Mouse (Mus musculus) limb, embryonic 10.5 days (tissue): ENCODE measurements around the gene Nr5a1. TPM values are rescaled to one million over a fixed set of nuclear protein-coding genes. Genes with fewer than 3 reads are reported as not detected.

ENCODE experiments used
- polyA plus RNA-seq: library from polyadenylated mRNA; unstranded; fragments of >200 nt; fragmentation: Nextera tagmentation; extraction: Ambion mirVana; gene quantifications from 2 replicates; pipeline ENCODE4 v1.2.1, GENCODE M21; 2016

Gene Nr5a1
- polyA plus RNA-seq, 1 experiment from 2014 or later: not detected

Other genes with a start within 250 kb of the Nr5a1 start
- 67.5 and 83.4 TPM in 2 replicates for gene Nek6, start 202.9 kb downstream of the Nr5a1 start, polyA plus RNA-seq
- 340 and 363 TPM in 2 replicates for gene Psmb7, start 70.5 kb downstream of the Nr5a1 start, polyA plus RNA-seq
- 1.9 and 4.8 TPM in 2 replicates for gene Nr6a1, start 213.1 kb upstream of the Nr5a1 start, polyA plus RNA-seq
- gene Olfml2a, start 217.4 kb upstream of the Nr5a1 start, polyA plus RNA-seq: 1.6 and 2.7 TPM in 2 replicates